Mouse (Mus musculus): Measurements from ENCODE around the gene Gm34653.
"Not testable (repeated sequence)": the region's sequence is repeated elsewhere in the genome, so short reads cannot be mapped to it uniquely, and the experiment has no call there.

Gm34653 gene

DNA sequence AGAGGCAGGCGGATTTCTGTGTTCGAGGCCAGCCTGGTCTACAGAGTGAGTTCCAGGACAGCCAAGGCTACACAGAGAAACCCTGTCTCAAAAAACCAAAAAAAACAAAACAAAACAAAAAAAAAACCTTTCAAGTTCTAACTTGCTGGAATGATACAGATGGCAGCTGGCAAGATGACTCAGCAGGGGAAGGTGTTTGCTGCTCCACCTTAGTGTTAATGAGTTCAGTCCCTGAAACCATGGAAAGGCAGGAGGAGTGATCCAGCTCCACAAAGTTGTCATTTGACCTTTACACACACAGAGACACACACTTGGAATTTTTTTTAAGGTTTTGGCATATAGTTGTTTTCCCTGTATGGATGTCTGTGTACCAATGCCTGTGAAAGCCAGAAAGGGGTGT is 16.9 kb upstream of the Gm34653 start:
- not testable (repeated sequence) for DNase-seq (ENCODE audit: low spot score in 2 of 2)

- DNase-seq (ENCODE audit: low spot score in 2 of 2) = no peak
Measured at GRCm38 (mm10) chr2:34818492-34818891, 14.3 kb upstream of the Gm34653 start.

DNA sequence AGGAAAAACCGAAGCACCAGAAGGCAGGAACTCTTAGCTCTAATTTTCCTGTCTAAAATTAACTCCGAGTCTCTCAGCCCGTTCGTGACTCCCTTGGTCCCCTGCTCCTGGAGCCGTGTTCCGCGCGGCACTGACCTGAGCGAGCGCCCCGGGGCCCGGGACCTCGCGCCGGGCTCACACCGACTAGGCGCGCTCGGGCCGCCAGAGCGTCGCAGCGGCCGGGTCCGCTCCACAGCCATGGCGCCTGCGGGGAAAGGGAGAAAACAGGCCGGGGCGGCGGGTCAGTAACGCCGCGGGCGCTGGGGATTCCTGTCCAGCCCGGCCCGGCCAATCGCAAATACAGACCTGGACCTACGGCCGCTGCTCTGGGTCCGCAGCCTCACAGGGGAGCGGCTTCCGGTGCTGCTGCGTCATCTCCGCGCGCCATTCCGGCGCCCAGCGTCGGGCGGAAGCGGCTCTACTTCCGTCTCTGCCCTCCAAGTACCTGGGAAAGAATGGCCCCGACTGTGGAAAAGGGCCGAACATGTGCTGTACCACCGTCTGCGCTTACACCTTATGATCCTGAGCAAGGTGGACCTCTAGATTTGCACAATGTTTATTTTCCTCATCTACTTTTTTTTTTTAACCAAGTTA is 6.9 kb upstream of the Gm34653 start, which contains the start of gene Fbxw2:
Fbxw2 (minus strand) TSS at position 485 of the 633 bp plus-strand sequence.
- peak; percentile 81 to 92 for DNase-seq (ENCODE audit: low spot score in 2 of 2)

GRCm38 (mm10) chr2:34826460-34827231 is 6.2 kb upstream of the Gm34653 start:
- no peak for DNase-seq (ENCODE audit: low spot score in 2 of 2)

DNA sequence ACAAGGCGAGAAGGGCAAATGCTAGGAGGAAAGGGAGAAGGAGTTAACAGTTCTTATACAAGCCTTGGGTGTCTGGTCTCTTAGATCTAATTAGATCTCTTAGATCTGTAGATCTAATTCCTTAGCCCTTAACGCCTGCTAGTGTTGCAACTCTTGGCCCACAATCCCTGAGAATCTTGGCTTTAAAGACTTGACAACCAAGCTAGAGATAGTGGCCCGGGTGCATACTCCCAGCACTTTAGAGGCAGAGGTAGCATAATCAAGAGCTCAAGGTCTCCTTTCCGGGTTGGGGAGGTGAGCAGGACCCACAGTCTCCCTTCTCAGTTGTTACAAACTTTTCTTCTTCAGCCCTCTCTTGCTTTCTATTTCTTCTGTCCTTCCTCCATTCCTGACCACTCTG is 5.2 kb upstream of the Gm34653 start:
- DNase-seq (ENCODE audit: low spot score in 2 of 2) = no peak

GRCm38 (mm10) chr2:34828026-34828425 is 4.8 kb upstream of the Gm34653 start:
- DNase-seq (ENCODE audit: low spot score in 2 of 2) = no peak

GRCm38 (mm10) chr2:34830066-34830465 is 2.7 kb upstream of the Gm34653 start:
- not testable (repeated sequence) for DNase-seq (ENCODE audit: low spot score in 2 of 2)

DNA sequence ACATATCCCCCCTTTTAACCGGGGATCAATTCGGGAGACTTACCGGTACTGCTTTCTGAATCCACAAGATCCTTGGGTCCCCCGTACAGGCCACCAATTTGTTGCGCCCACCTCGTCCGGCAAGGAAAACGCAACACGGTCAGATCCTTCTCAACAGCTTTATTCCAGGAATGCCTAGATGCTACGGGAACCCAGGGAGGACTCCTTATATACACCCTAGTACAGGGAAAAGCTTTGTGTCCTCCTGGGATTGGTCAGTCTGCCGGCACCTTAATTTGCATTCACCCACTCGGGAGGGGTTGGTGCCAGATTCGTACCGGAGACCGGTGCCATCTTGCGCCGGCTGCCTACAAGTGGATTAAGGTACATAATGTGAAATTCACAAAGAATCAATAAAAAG is 817 bp downstream of the Gm34653 start:
- DNase-seq (ENCODE audit: low spot score in 2 of 2) = no peak

DNA sequence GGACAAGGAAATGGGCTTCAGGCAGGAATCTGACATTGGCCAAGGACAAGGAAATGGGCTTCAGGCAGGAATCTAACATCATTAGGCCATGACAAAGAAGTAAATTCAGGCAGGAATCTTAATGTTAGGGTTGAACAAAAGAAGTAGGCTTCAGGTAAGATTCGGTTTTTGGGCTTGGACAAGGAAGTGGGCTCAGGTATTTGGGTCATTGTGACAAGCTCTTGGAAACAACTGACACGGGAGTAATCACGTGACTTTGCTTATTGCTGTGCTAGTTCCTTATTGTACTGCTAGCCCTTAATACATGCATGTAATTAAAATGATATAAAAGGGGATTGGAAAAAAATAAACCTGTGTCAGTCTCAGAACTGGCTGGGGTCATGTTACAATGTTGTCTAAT is 2.9 kb downstream of the Gm34653 start:
- no peak for DNase-seq (ENCODE audit: low spot score in 2 of 2)

DNA sequence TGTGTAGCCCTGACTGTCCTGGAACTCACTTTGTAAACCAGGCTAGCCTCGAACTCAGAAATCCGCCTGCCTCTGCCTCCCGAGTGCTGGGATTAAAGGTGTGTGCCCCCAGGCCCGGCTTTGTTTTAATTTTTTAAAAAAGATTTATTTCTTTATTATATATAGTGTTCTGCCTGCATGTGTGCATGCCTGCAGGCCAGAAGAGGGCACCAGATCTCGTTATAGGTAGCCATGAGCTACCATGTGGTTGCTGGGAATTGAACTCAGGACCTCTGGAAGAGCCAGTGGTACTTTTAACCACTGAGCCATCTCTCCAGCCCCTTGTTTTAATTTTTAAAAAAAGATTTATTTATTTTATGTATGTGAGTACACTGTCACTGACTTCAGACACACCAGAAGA is 7.3 kb downstream of the Gm34653 start:
- DNase-seq (ENCODE audit: low spot score in 2 of 2) = not testable (repeated sequence)

DNA sequence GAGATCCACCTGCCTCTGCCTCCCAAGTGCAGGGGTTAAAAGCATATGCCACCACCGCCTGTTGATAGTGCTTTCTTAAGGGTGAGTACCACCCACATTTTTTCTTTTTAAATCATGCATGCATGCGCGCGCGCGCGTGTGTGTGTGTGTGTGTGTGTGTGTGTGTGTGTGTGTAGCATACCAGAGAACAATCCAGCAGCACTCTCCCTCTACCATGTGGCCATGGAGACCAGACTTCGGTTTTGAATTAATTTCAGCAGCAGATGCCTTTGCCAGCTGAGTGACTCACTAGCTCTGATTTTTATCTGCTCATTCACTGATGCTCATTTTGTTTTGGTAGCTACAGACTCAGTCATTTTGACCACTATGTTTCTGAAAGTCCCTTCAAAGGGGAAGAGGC is 8.9 kb downstream of the Gm34653 start:
- no peak for DNase-seq (ENCODE audit: low spot score in 2 of 2)

DNA sequence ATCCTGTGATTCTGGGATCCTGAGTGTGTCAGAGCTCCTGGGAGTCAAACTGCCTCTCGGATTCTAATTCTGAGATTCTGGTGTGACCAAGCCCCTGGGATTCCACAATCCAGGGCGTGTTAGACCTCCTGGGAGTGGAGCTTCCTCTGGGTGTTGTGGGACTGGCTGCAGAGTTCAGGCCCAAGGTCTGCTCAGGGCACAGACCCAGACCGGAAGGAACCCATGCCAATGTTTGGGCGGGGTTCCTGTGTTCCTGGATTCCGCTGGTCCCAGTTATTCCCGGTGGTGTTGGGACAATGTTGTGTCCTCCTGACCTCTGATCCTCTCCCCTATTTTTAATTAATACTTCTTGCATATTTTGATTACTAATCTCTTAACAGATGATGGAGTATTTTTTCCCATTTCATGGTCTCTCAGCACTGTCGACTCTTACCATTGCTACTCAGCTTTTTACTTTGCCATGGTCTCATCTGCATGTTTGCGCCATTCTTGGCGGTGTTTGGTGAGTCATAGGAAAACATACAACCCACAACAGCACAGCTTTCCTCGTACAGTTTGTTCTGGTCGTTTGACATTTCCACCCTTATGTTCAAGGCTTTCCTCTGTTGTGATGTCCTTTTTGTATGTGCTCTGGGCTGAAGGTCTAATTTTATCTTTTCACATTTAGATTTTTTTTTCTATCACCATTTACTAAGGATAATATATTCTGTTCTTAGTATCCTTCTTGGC is 10.6 kb downstream of the Gm34653 start:
- no peak for DNase-seq (ENCODE audit: low spot score in 2 of 2)

- DNase-seq (ENCODE audit: low spot score in 2 of 2) = no peak
Measured at GRCm38 (mm10) chr2:34847702-34848101, 14.9 kb downstream of the Gm34653 start.

DNA sequence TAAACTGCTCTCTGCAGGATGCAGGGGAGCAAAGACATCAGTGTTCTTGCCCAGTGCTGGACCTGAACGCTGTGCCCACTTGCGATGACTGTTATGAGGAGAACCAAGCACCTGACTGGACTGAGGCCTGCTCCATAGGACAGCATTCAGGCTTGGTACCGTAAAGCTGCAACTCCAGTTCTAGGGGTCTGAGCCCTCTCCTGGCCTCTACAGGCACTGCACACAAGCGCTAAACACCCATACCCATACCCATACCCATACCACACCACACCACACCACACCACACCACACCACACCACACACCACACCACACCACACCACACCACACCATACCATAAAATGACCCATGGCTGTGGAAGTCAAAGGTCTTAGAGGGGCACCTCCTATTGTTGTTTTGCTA is 22.5 kb downstream of the Gm34653 start:
- DNase-seq (ENCODE audit: low spot score in 2 of 2) = no peak

DNA sequence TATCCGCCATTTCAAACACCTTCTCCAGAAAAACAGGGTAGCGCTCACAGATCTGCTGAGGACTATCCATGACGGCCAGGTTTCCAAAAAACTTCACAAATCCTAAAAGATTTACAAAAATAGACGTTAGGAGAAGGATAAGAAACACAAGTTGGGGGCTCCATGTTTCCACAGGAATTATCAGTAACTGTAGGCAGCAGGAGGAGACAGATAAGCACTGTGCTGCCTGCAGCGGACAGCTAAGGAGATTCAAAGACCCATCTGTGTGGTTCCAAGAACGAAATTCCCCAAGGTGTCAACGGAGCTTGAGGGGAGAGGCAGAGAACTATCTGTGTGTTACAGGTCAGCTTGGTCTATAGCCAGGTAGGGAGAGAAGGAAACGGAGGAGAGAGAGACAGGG is 24.9 kb downstream of the Gm34653 start:
- no peak for DNase-seq (ENCODE audit: low spot score in 2 of 2)

DNA sequence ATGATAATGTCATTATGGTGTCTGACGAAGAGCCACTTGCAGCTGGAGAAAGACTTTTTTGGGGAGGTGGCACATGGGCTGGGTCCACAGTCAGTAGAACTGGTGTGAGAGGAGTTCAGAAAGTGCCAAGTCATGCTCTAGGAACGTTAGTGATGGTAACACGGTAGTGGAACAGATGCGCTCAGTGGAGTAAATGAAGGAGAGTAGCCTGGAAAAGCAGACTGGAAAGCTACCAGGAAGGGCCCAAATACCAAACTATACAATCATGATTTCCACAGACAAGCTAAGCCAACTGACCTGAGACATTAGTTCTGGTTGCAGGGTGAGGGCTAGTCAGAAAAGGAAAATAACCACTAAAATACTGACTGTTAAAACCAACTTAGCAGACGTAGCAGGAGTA is 36.9 kb downstream of the Gm34653 start:
- DNase-seq (ENCODE audit: low spot score in 2 of 2) = no peak

DNA sequence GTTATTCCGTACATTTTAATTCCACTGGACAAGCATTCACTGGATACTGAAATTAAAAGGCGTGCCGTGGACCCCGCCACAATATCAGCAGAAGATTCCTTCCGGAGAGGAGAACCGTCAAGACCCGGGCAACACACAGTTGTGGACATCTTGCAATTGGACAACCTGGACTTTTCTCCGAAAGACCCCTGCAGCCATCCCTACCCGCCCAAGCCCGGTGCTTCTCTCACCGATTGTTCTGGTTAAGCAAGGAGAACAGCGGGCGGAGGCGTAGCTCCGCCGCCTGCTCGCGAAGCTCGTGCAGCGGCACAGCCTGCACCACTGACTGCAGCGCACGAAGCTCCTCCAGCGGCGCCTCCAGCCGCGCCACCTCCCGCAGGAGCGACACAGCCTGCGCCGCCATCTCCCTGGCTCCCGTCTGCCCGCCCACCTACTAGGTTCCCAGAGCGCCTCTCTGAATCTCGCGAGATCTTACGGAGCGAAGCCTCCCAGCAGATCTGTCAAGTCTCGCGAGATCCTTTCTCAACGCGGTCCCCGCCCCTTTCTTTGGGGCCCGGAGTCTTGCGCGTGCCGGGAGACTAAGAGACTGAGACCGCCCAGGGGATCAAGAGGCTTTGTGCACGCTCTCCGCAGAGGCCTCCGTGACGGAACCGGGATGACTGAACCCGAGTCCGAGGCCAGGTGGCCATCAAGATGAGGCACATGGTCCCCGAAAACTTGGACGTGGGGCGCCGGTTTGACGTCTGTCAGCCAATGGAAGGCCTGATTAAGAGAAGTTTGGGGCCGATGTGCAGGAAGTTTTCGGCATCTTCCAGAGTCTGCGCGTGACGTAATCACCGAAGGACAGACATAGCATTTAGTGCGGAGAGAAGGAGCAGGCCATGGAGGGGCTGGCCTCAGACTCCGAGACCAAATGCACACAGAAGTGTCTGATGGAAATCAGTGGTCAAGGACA is 38.0 kb downstream of the Gm34653 start:
- peak; percentile 77 to 86 for DNase-seq (ENCODE audit: low spot score in 2 of 2)

DNA sequence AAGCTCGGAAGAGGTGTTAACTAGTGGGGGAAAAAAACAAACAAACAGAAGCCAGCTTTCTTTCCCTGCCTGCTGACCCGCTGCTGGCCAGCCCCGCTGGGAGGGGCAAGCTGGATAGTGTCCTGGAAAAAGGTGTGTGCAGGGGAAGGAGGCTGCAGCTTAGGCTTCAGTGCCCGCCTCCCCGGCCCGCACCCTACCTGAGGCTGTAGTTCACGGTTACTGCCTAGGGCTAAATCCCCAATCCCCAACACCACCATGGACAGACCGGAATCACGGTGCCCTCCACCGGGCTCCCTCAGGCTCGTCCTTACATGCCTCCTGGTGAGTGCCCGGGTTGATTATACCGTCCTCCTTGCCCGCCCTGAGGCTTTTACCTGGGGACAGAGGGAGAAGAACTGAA is 41.5 kb downstream of the Gm34653 start, which contains the start of gene Cutal:
Cutal (plus strand) TSS at position 126 of the 400 bp plus-strand sequence.
- DNase-seq (ENCODE audit: low spot score in 2 of 2) = no peak

DNA sequence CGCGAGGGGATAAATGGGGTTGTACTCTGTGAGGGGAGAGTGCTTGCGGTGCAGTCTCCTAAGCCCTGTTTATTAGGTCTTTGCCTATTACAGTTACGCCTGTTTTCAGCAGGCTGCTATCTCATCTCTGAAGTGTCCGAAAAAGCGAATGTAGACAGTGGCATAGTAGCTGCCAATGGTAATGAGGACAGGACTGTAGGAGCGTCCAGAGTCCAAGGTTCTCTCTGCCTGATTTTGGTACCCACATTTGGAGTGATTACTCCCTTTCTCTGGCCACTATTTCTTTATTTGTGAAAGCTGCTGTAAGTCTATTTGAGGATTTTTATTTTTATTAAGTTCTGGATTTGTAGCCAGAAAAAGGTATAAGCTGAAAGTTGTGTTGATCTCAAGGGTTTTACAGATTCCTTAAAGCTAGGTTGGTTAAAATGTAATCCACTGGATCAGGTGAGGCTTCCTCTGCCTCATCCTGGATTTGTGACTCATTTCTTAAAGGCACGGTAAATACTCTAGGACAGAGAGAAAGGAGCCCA is 42.1 kb downstream of the Gm34653 start, which contains the start of gene Psmd5:
Psmd5 (minus strand) TSS at position 153 of the 530 bp plus-strand sequence.
- DNase-seq (ENCODE audit: low spot score in 2 of 2) = no peak

DNA sequence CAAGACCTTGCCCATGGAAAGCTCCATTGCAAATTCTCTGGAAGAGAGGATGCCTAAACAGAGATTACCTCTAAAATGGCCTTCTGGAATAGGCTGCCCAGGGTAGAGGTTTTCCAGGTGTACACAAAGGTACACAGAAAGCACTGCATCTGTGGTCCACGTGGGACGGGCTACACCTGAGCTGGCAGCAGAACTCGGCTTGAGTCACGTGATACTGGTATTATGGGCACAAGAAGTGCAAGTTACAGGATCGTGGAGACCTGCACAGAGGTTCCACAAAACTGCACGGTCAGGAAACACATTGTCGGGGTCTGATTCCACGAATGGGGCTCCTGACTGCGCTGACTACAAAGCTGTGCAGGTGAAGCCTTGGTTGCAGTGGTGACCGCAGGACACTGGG is 47.2 kb downstream of the Gm34653 start:
- no peak for DNase-seq (ENCODE audit: low spot score in 2 of 2)

DNA sequence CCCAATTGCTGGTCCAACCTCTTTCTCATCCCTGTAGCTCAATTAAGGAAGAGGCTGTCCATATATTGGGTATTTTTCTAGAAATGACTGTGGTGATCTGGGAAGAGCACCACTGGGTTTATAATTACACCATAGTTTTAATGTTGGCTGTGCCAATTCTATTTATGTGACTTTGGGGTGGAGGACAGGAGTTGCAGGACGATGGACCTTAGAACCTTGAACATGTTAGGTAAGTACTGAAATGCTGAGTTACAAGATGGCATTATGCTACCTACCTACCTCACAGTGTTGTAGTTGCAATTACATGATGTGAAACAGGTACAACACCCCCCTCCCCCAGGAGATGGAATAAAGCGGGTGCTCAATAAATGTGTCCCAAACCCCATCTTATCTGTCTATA is 50.0 kb downstream of the Gm34653 start:
- no peak for DNase-seq (ENCODE audit: low spot score in 2 of 2)
